Mouse (Mus musculus) midbrain, postnatal 0 days (tissue): ENCODE measurements around the gene Tctex1d2. TPM values are rescaled to one million over a fixed set of nuclear protein-coding genes. Genes with fewer than 3 reads are reported as not detected.

Experiments
- ATAC-seq: fragments of 200-750 bp; cut with Nextera tagmentation; 2 replicates; pipeline ENCODE4 v1.8.0; 2017; ENCODE audit warnings: moderate number of reproducible peaks, mild to moderate bottlenecking, moderate TSS enrichment, moderate library complexity; ENCODE audit not compliant: low FRiP score
- DNase-seq: peaks from one replicate; pipeline ENCODE4 v3.0.0-alpha.2; 2015; ENCODE audit warnings: low spot score
- H3K27ac ChIP-seq: fragments of 300-500 bp; sonication (generic); 2 replicates; pipeline ENCODE4 v1.5.1; 2014; ENCODE audit warnings: low read depth, mild to moderate bottlenecking, low read length, mixed read lengths
- H3K27me3 ChIP-seq: fragments of 300-500 bp; sonication (generic); 2 replicates; pipeline ENCODE4 v1.6.1; 2014; ENCODE audit warnings: low read length, control low read depth, mixed read lengths; ENCODE audit not compliant: insufficient read depth
- H3K36me3 ChIP-seq: fragments of 300-500 bp; sonication (generic); 2 replicates; pipeline ENCODE4 v1.6.1; 2014; ENCODE audit warnings: low read length, control low read depth, mixed read lengths; ENCODE audit not compliant: insufficient read depth
- H3K4me1 ChIP-seq: fragments of 300-500 bp; sonication (generic); 2 replicates; pipeline ENCODE4 v1.6.1; 2014; ENCODE audit warnings: mild to moderate bottlenecking, control low read depth, antibody characterized with exemption, low read length, mixed read lengths; ENCODE audit not compliant: insufficient read depth
- H3K4me2 ChIP-seq: fragments of 300-500 bp; sonication (generic); 2 replicates; pipeline ENCODE4 v1.6.1; 2014; ENCODE audit warnings: low read depth, mild to moderate bottlenecking, low read length, mixed read lengths; ENCODE audit not compliant: poor library complexity, severe bottlenecking
- H3K4me3 ChIP-seq: fragments of 300-500 bp; sonication (generic); 2 replicates; pipeline ENCODE4 v1.5.1; 2014; ENCODE audit warnings: low read depth, mild to moderate bottlenecking, low read length, moderate library complexity
- H3K9ac ChIP-seq: fragments of 300-500 bp; sonication (generic); replicated peaks from 2 replicates; pipeline ENCODE4 v1.6.1; 2014; ENCODE audit warnings: mild to moderate bottlenecking, low read length, moderate library complexity, mixed read lengths; ENCODE audit not compliant: poor library complexity, severe bottlenecking
- H3K9me3 ChIP-seq: fragments of 300-500 bp; sonication (generic); 2 replicates; pipeline ENCODE4 v1.6.1; 2016; ENCODE audit warnings: low read length, control low read depth
- CTCF ChIP-seq: IDR thresholded peaks from 2 replicates; pipeline ENCODE4 v1.5.1; 2016; ENCODE audit warnings: antibody characterized with exemption, mild to moderate bottlenecking
- WGBS: fragments of 180-500 bp; shearing (Covaris S2); extraction: QIAGEN DNeasy Blood & Tissue Kit; methylation state at CpG from one replicate; pipeline ENCODE4 v1.1.7; 2014; 5-methylcytosine and 5-hydroxymethylcytosine counted together
- polyA plus RNA-seq: library from polyadenylated mRNA; unstranded; fragments of >200 nt; fragmentation: Nextera tagmentation; extraction: Ambion mirVana; gene quantifications from 2 replicates; pipeline ENCODE4 v1.2.1, GENCODE M21; 2015
- total RNA-seq: library from RNA; depleted of rRNA; stranded (reverse); fragments of >200 nt; gene quantifications from 2 replicates; pipeline ENCODE4 v1.2.3, GENCODE M21; 2014

Tctex1d2 gene
- total and polyA plus RNA-seq, 2 experiments from 2014 or later = 18.1 to 56.7 TPM

DNA sequence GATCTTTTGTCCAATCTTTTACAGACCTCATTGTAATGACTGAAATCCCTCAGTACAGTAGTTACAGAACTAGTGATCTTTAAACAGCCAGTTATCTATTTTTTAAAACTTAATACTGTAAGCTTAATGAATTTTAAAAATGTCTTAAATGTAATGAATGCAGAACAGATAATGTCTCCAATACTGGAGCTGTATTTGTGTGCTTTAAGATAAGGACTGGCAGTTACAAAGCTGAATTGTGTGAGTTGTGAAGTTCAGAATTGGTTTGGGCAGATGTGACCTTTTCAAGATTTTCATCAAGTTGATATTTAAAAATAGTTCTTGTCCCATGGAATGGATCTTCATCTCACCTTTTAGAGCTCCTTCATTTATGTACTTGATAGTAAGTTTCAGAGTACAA, 30.5 kb upstream of the Tctex1d2 start:
- Histone ChIP-seq H3K27me3 (no peaks in the 10 kb centered on the region), H3K4me2 (no peak overlapping the region), H3K27ac (no peak overlapping the region), H3K9ac (no peak overlapping the region), H3K4me1 (no peaks in the 10 kb centered on the region), H3K36me3 (peaks cover 19% of the 10 kb centered on the region; the same call in 1 of the 2 replicates), H3K9me3 (no peaks in the 10 kb centered on the region), H3K4me3 (no peak overlapping the region)
- TF ChIP-seq CTCF = no peak
- no peak for DNase-seq
- no peak for ATAC-seq

DNA sequence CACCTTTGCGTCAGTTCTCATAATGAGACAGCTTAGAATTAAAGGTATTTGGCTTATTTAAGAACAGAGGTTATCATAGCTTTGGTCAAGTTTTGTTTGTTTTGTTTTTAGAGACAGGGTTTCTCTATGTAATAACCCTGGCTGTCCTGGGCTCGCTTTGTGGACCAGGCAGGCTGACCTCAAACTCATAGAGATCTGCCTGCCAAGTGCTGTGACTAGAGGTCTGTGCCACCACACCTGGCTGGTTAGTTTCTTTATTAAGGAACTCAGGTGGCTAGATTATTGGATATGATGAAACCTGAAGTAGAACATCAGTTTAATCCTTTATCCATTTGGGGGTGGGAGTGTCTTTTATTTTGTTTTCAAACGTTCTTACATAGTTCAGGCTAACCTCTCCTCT, 29.7 kb upstream of the Tctex1d2 start:
- H3K27me3 ChIP-seq = no peaks in the 10 kb centered on the region
- no peak overlapping the region for H3K4me3 ChIP-seq
- H3K4me1 ChIP-seq = no peaks in the 10 kb centered on the region
- no peak overlapping the region for H3K27ac ChIP-seq
- no peak for TF ChIP-seq CTCF
- H3K9me3 ChIP-seq = no peaks in the 10 kb centered on the region
- no peak overlapping the region for H3K4me2 ChIP-seq
- no peak overlapping the region for H3K9ac ChIP-seq
- no peak for DNase-seq
- peaks cover 16% of the 10 kb centered on the region; the same call in 1 of the 2 replicates for H3K36me3 ChIP-seq
- 93% methylated on average over 3 of the region's 3 CpGs for WGBS
- no peak for ATAC-seq

DNA sequence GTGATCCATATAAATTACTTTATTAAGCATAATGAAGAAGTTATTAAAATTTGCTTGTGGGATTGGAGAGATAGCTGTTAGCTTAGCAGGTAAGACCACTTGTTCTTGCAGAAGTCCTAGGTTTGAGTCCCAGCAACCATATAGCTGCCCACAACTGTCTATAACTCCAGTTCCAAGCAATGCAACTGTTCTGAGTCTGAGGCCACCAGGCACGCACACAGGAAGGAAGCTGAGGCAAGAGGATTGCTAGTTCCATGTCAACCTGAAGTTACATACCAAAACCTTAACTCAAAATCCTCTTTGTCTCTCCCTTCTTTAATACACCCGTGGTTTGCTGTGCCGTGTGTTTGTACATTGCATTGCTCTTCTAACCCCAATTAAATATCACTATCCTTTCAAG, 28.6 kb upstream of the Tctex1d2 start:
- 97% methylated on average over 3 of the region's 3 CpGs for WGBS
- H3K27ac ChIP-seq = no peak overlapping the region

DNA sequence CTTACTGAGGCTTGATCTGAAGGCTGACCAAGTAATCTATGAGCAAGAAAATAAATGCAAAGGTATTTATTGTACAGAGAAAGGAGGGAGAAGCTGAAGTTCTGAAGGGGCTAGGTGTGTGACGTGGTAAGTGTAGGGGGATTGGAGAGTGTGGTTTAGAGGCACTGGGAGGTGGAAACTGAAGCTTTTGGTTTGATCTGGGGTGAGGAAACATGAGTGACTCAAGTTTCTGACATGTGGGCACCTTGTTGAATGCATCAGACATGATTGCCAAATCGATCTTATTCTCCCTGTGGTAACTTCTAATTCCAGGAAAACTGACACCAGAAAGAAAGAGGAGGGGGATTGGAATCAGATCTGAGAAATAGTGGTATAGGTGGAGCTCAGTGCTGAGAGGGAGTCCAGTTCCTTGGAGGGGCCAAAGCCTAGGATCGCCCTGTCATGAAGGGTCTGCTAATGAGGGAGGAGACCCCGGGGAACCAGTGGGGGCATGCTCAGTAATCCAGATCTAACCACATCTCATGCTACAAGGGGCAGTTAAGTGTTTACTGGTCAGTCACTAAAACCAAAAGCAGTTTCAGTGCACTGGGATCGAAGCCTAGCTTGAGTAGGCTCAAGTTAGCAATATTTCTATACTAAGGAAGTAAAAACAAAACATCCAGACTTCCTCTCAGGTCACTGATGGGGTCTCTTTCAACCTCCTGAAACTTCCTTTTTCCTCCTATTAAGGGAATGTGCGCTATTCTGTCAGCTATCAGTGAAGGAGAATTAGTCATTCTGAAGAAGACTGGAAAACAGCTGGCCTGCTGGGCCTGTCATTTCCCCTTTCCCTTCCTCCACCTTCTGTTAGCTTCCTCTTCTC, 23.6 kb upstream of the Tctex1d2 start:
- no peak overlapping the region for H3K4me2 ChIP-seq
- no peak overlapping the region for H3K27ac ChIP-seq
- no peaks in the 10 kb centered on the region for H3K9me3 ChIP-seq
- no peak overlapping the region for H3K4me3 ChIP-seq
- no peak for ATAC-seq
- no peak for TF ChIP-seq CTCF
- H3K27me3 ChIP-seq = no peaks in the 10 kb centered on the region
- WGBS = 74% methylated on average over 6 of the region's 6 CpGs
- no peaks in the 10 kb centered on the region for H3K4me1 ChIP-seq
- DNase-seq = no peak
- H3K36me3 ChIP-seq = peaks cover 4% of the 10 kb centered on the region; the same call in 1 of the 2 replicates
- no peak overlapping the region for H3K9ac ChIP-seq

More for the DNA sequence above, 28.6 kb upstream of the Tctex1d2 start:
- no peak overlapping the region for H3K4me2 ChIP-seq
- TF ChIP-seq CTCF = no peak
- no peaks in the 10 kb centered on the region for H3K4me1 ChIP-seq
- H3K4me3 ChIP-seq = no peak overlapping the region
- H3K9ac ChIP-seq = no peak overlapping the region
- H3K9me3 ChIP-seq = no peaks in the 10 kb centered on the region
- DNase-seq (no peak), ATAC-seq (no peak)
- H3K27me3 ChIP-seq = no peaks in the 10 kb centered on the region
- H3K36me3 ChIP-seq = peaks cover 6% of the 10 kb centered on the region; the same call in 1 of the 2 replicates

DNA sequence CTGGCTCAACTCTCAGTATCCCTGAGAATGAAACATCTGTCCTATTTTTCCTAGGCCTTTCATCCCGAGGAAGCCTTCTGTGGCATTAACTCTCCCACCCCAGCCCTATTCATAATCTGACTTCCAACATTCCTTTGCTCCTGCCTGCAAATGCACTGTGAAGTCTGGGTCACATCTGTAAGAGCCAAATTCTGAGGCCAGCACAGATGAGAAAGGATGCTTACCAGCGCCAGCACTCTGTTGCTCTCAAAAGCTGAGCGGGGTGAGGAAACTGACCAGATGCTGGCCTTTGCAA, 23.0 kb upstream of the Tctex1d2 start:
- no peak for TF ChIP-seq CTCF
- Histone ChIP-seq H3K36me3 (peaks cover 4% of the 10 kb centered on the region; the same call in 1 of the 2 replicates), H3K4me2 (no peak overlapping the region), H3K27me3 (no peaks in the 10 kb centered on the region), H3K4me3 (no peak overlapping the region), H3K27ac (no peak overlapping the region), H3K9me3 (no peaks in the 10 kb centered on the region), H3K9ac (no peak overlapping the region), H3K4me1 (no peaks in the 10 kb centered on the region)
- ATAC-seq (no peak), DNase-seq (no peak)
- 60% methylated on average over 3 of the region's 3 CpGs for WGBS

DNA sequence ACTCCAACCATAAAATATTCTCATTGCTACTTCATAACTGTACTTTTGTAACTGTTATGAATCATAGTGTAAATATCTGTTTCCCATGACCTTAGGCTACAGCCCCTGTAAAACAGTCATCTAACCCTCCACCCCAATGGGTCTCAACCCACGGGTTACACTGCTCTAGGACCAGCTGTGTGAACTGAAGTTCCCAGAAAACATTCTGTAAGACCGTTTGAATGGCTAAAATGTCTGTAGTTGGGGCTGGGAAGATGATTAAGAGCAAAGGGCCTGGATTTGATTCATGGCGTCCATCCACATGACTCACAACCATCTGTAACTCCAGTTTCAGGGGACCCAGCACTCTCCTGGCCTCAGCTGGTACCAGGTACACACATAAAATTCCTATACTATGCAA, 21.3 kb upstream of the Tctex1d2 start:
- 76% methylated on average over 3 of the region's 3 CpGs for WGBS
- no peak overlapping the region for H3K4me3 ChIP-seq
- no peak for DNase-seq

More for the DNA sequence above, 21.3 kb upstream of the Tctex1d2 start:
- ATAC-seq = no peak
- H3K27me3 ChIP-seq = no peaks in the 10 kb centered on the region
- H3K27ac ChIP-seq = no peak overlapping the region
- TF ChIP-seq CTCF = no peak
- no peaks in the 10 kb centered on the region for H3K9me3 ChIP-seq
- no peak overlapping the region for H3K4me2 ChIP-seq
- H3K4me1 ChIP-seq = no peaks in the 10 kb centered on the region
- H3K9ac ChIP-seq = no peak overlapping the region
- H3K36me3 ChIP-seq = peaks cover under 1% of the 10 kb centered on the region; the same call in 1 of the 2 replicates
